17 mouse cellular contexts compared by ENCODE assay signal in the genomic region with DNA sequence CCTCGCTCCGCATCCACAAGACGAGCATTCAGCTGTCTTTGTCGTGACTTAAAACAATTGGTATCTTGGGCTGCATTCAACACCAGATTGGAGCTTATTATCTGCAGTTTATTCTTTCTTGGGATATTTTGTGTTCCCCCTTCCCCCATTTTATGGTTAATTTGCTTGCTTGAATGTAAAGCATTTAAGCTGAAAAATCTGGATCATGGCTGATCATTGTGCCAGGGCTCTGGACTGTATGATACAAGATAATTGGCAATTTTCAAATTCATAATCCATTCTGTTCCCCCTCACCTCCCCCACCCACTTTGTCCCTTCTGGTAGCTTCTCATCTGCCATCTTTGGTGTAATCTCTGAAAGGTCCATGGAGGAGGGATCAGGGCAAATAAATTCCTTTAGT. TPM values are rescaled to one million over a fixed set of nuclear protein-coding genes. Genes with fewer than 3 reads are reported as not detected.
A peak's percentile ranks its signal among the peaks of the same experiment; 100 is the strongest.
DNase-seq lines count a peak whose midpoint lies in the region; ATAC-seq and TF ChIP-seq lines count a peak whose summit lies in the region.
"Had no signal": no experiment of that assay in that cellular context is flagged by ENCODE, and none has a peak within 500 bp of the region (broad histone marks: within the 10 kb centered on the region; RNA-seq: fewer than 3 reads in every experiment).

No protein-coding gene starts in this region.

- TF ChIP-seq CTCF in forebrain, postnatal 0 days (IDR thresholded peaks at IDR 0.05; ENCODE audit: low read depth), result no peak

- H3K4me1 ChIP-seq in forebrain, postnatal 0 days (ENCODE audit: insufficient read depth), result peaks cover 7% of the 10 kb centered on the region; the same call in 1 of the 2 replicates
- H3K4me1 ChIP-seq in midbrain, embryonic 15.5 days, result peaks cover 46% of the 10 kb centered on the region
- peaks cover 13% of the 10 kb centered on the region for H3K4me1 ChIP-seq in kidney, embryonic 16.5 days (ENCODE audit: insufficient read depth, low read length)
- H3K4me1 ChIP-seq: stomach, embryonic 15.5 days had no signal

- WGBS in forebrain, postnatal 0 days, result 11% methylated on average over 4 of the region's 4 CpGs
- whole genome bisulfite sequencing in midbrain, embryonic 15.5 days, result 44% methylated on average over 4 of the region's 4 CpGs
- WGBS in kidney, embryonic 16.5 days, result 78% methylated on average over 4 of the region's 4 CpGs

- H3K9ac ChIP-seq in forebrain, postnatal 0 days, result peak overlapping the region; percentile 41; the same call in 1 of the 2 replicates
- 0 out of 2 replicates have a peak overlapping the region, but pooled peaks have one; percentile 14 for H3K9ac ChIP-seq in midbrain, embryonic 15.5 days
- no peak overlapping the region for H3K9ac ChIP-seq in kidney, embryonic 16.5 days (replicated peaks; ENCODE audit: low read length)
- H3K9ac ChIP-seq: lung, embryonic 14.5 days; stomach, embryonic 15.5 days had no signal

- peak overlapping the region; percentile 28 for H3K4me3 ChIP-seq in forebrain, postnatal 0 days (ENCODE audit: low read depth, low read length)
- H3K4me3 ChIP-seq in midbrain, embryonic 15.5 days, result peak overlapping the region; percentile 11
- no peak overlapping the region for H3K4me3 ChIP-seq in kidney, embryonic 16.5 days (ENCODE audit: low read length)
- H3K4me3 ChIP-seq: limb, embryonic 10.5 days; stomach, embryonic 15.5 days had no signal

- no peaks in the 10 kb centered on the region for H3K36me3 ChIP-seq in forebrain, postnatal 0 days (ENCODE audit: insufficient read depth)
- H3K36me3 ChIP-seq in midbrain, embryonic 15.5 days (replicated peaks), result no peaks in the 10 kb centered on the region
- no peaks in the 10 kb centered on the region for H3K36me3 ChIP-seq in kidney, embryonic 16.5 days (ENCODE audit: insufficient read depth, low read length)
- H3K36me3 ChIP-seq: limb, embryonic 10.5 days; stomach, embryonic 15.5 days had no signal

- H3K27ac ChIP-seq in forebrain, postnatal 0 days (ENCODE audit: low read depth, low read length), result peak overlapping the region; percentile 23; the same call in 1 of the 2 replicates
- no peak overlapping the region for H3K27ac ChIP-seq in midbrain, embryonic 15.5 days
- no peak overlapping the region for H3K27ac ChIP-seq in kidney, embryonic 16.5 days (ENCODE audit: low read length)
- H3K27ac ChIP-seq: limb, embryonic 10.5 days; stomach, embryonic 15.5 days had no signal

- H3K9me3 ChIP-seq in forebrain, postnatal 0 days (ENCODE audit: low read length), result no peaks in the 10 kb centered on the region
- no peaks in the 10 kb centered on the region for H3K9me3 ChIP-seq in midbrain, embryonic 15.5 days
- H3K9me3 ChIP-seq in kidney, embryonic 16.5 days (ENCODE audit: low read length), result no peaks in the 10 kb centered on the region
- H3K9me3 ChIP-seq: limb, embryonic 10.5 days; stomach, embryonic 15.5 days had no signal

- H3K4me2 ChIP-seq in forebrain, postnatal 0 days (ENCODE audit: low read depth), result peak overlapping the region; percentile 46
- peak overlapping the region; percentile 41 for H3K4me2 ChIP-seq in midbrain, embryonic 15.5 days
- no peak overlapping the region for H3K4me2 ChIP-seq in kidney, embryonic 16.5 days (replicated peaks; ENCODE audit: low read depth, low read length)
- H3K4me2 ChIP-seq: liver, embryonic 11.5 days; lung, embryonic 14.5 days; stomach, embryonic 15.5 days had no signal

- ATAC-seq in forebrain, postnatal 0 days, result no peak
- no peak for ATAC-seq in midbrain, embryonic 15.5 days (replicated peaks)
- no peak for ATAC-seq in kidney, embryonic 16.5 days (ENCODE audit: low FRiP score, low TSS enrichment)

- peak; percentile 73 for DNase-seq in retina, postnatal 1 day
- DNase-seq in retina, embryonic 14.5 days (ENCODE audit: low spot score), result no peak
- no peak for DNase-seq in forebrain, postnatal 0 days
- no peak for DNase-seq in left cerebral cortex, adult 11 months (ENCODE audit: low spot score)
- no peak for DNase-seq in adrenal gland, postnatal 36 days
- DNase-seq: cerebellum, adult 9-11 months; gastrocnemius, postnatal 14 days; kidney, adult 2 months; kidney, postnatal 36 days; lung, embryonic 14.5 days; lung, postnatal 4 days; spleen, adult 18-20 months had no signal

- peaks cover 18% of the 10 kb centered on the region for H3K27me3 ChIP-seq in forebrain, postnatal 0 days (ENCODE audit: insufficient read depth, low read length)
- H3K27me3 ChIP-seq in midbrain, embryonic 15.5 days (replicated peaks), result peaks cover 16% of the 10 kb centered on the region
- peaks cover 15% of the 10 kb centered on the region for H3K27me3 ChIP-seq in kidney, embryonic 16.5 days (ENCODE audit: insufficient read depth, low read length)

RNA-seq across cellular contexts. Expression of gene Cdca7l, which starts 2.4 kb away (rescaled TPM):
- total RNA-seq in forebrain, postnatal 0 days (2014; rRNA removed), result 2.1 and 4.7 TPM in 2 replicates
- polyA plus RNA-seq in forebrain, postnatal 0 days (2015; fragmentation: Nextera tagmentation; extraction: Ambion mirVana), result 2.7 and 4.2 TPM in 2 replicates
- 3.4 and 4.1 TPM in 2 replicates for polyA plus RNA-seq in midbrain, embryonic 15.5 days (2015; fragmentation: Nextera tagmentation; extraction: Ambion mirVana)
- 1 to 10 TPM; 2.7 to 5.1 TPM for total RNA-seq in adrenal gland, postnatal 36 days (2021)
- polyA plus RNA-seq in kidney, embryonic 16.5 days (2015; fragmentation: Nextera tagmentation; extraction: Ambion mirVana), result 53.2 and 58.0 TPM in 2 replicates

Comparison
In these comparisons a context has a peak if more than half of its experiments do, and no peak if none do; other contexts are left out.
1. RNA of gene Cdca7l, which starts 2.4 kb away (polyA plus RNA-seq): 53.2 to 58.0 TPM in kidney, embryonic 16.5 days; 2.7 to 4.2 TPM in forebrain, postnatal 0 days and 3.4 to 4.1 TPM in midbrain, embryonic 15.5 days; every median in the first group is over 10 times any median in the second.